Mouse (Mus musculus): Measurements from ENCODE around the gene Pdpn. TPM values are rescaled to one million over a fixed set of nuclear protein-coding genes. Genes with fewer than 3 reads are reported as not detected.

Pdpn gene
- total RNA-seq, 2 experiments from 2014 or later, result 14.2 to 19.7 TPM

GRCm38 (mm10) chr4:143300113-143300688 lies 837 bp upstream of the Pdpn start:
- DNase-seq (ENCODE audit: low spot score in 2 of 2), result no peak

- no peak for DNase-seq (ENCODE audit: low spot score in 2 of 2)
Observed at GRCm38 (mm10) chr4:143298431-143299315, 691 bp downstream of the Pdpn start.

- no peak for DNase-seq (ENCODE audit: low spot score in 2 of 2)
Observed at GRCm38 (mm10) chr4:143297016-143297556, 2.3 kb downstream of the Pdpn start.

- no peak for DNase-seq (ENCODE audit: low spot score in 2 of 2)
Observed at GRCm38 (mm10) chr4:143296153-143296552, 3.2 kb downstream of the Pdpn start.

- no peak for DNase-seq (ENCODE audit: low spot score in 2 of 2)
Observed at GRCm38 (mm10) chr4:143294324-143294723, 5.0 kb downstream of the Pdpn start.

- no peak for DNase-seq (ENCODE audit: low spot score in 2 of 2)
Observed at GRCm38 (mm10) chr4:143288880-143289279, 10.5 kb downstream of the Pdpn start.

- DNase-seq (ENCODE audit: low spot score in 2 of 2), result no peak
Observed at GRCm38 (mm10) chr4:143288473-143288872, 10.9 kb downstream of the Pdpn start.

- no peak for DNase-seq (ENCODE audit: low spot score in 2 of 2)
Observed at GRCm38 (mm10) chr4:143287065-143287464, 12.3 kb downstream of the Pdpn start.

- peak; percentile 21 to 37 for DNase-seq (ENCODE audit: low spot score in 2 of 2)
Observed at GRCm38 (mm10) chr4:143280166-143280565, 19.2 kb downstream of the Pdpn start.

- peak in 1 of 2 experiments; percentile 27 for DNase-seq (ENCODE audit: low spot score in 2 of 2)
Observed at GRCm38 (mm10) chr4:143279661-143280060, 19.7 kb downstream of the Pdpn start.

- no peak for DNase-seq (ENCODE audit: low spot score in 2 of 2)
Observed at GRCm38 (mm10) chr4:143279016-143279415, 20.3 kb downstream of the Pdpn start.

- DNase-seq (ENCODE audit: low spot score in 2 of 2), result peak; percentile 24
Observed at GRCm38 (mm10) chr4:143278429-143278871, 20.9 kb downstream of the Pdpn start.

- no peak for DNase-seq (ENCODE audit: low spot score in 2 of 2)
Observed at GRCm38 (mm10) chr4:143277319-143277718, 22.0 kb downstream of the Pdpn start.

GRCm38 (mm10) chr4:143271571-143271970 lies 27.8 kb downstream of the Pdpn start:
- DNase-seq (ENCODE audit: low spot score in 2 of 2), result no peak

- DNase-seq (ENCODE audit: low spot score in 2 of 2), result no peak
Observed at GRCm38 (mm10) chr4:143270903-143271302, 28.5 kb downstream of the Pdpn start.

- DNase-seq (ENCODE audit: low spot score in 2 of 2), result no peak
Observed at GRCm38 (mm10) chr4:143262696-143263095, 36.7 kb downstream of the Pdpn start.

- DNase-seq (ENCODE audit: low spot score in 2 of 2), result no peak
Observed at GRCm38 (mm10) chr4:143259718-143260349, 39.5 kb downstream of the Pdpn start.

GRCm38 (mm10) chr4:143258517-143258916 lies 40.8 kb downstream of the Pdpn start:
- DNase-seq (ENCODE audit: low spot score in 2 of 2), result peak; percentile 24 to 39

GRCm38 (mm10) chr4:143257971-143258370 lies 41.4 kb downstream of the Pdpn start:
- DNase-seq (ENCODE audit: low spot score in 2 of 2), result no peak

GRCm38 (mm10) chr4:143255541-143255940 lies 43.8 kb downstream of the Pdpn start:
- no peak for DNase-seq (ENCODE audit: low spot score in 2 of 2)

GRCm38 (mm10) chr4:143253356-143253755 lies 46.0 kb downstream of the Pdpn start:
- no peak for DNase-seq (ENCODE audit: low spot score in 2 of 2)

- no peak for DNase-seq (ENCODE audit: low spot score in 2 of 2)
Observed at GRCm38 (mm10) chr4:143248050-143248449, 51.3 kb downstream of the Pdpn start.
